Mouse (Mus musculus) megakaryocyte-erythroid progenitor cell, adult 5-6 weeks (primary cell): ENCODE data around the gene Boc. TPM values are rescaled to one million over a fixed set of nuclear protein-coding genes. Genes with fewer than 3 reads are reported as not detected.

Source experiments
- ATAC-seq: replicated peaks from 2 replicates; pipeline ENCODE4 v1.8.0; 2016; ENCODE audit warnings: mild to moderate bottlenecking, inconsistent platforms; ENCODE audit not compliant: severe bottlenecking, poor library complexity, low FRiP score, low TSS enrichment
- total RNA-seq, 2 experiments: library from RNA; stranded (forward) in 1 of 2; stranded (reverse) in 1 of 2; fragments of 200-1000, 215-1000 nt in 1 of 2; fragments of >200 nt in 1 of 2; fragmentation: Nextera tagmentation in 1 of 2; gene quantifications; 2 replicates each; pipeline ENCODE4 v1.2.3; 2014 to 2017

The Boc gene
- total RNA-seq, 2 experiments from 2014 or later: not detected

GRCm38 (mm10) chr16:44501783-44502182, 56.9 kb downstream of the Boc start:
- no peak for ATAC-seq

- no peak for ATAC-seq
Measured at GRCm38 (mm10) chr16:44498447-44498846, 60.2 kb downstream of the Boc start.

GRCm38 (mm10) chr16:44496971-44497464, 61.7 kb downstream of the Boc start:
- ATAC-seq: no peak

- ATAC-seq: peak; percentile 77
Measured at GRCm38 (mm10) chr16:44494441-44495108, 64.1 kb downstream of the Boc start.

- ATAC-seq: no peak
Measured at GRCm38 (mm10) chr16:44493868-44494267, 64.8 kb downstream of the Boc start.

GRCm38 (mm10) chr16:44492706-44493105, 66.0 kb downstream of the Boc start:
- ATAC-seq: no peak

- no peak for ATAC-seq
Measured at GRCm38 (mm10) chr16:44492151-44492550, 66.5 kb downstream of the Boc start.

GRCm38 (mm10) chr16:44491051-44491450, 67.6 kb downstream of the Boc start:
- ATAC-seq: no peak

- ATAC-seq: no peak
Measured at GRCm38 (mm10) chr16:44487194-44487593, 71.5 kb downstream of the Boc start.

- ATAC-seq: no peak
Measured at GRCm38 (mm10) chr16:44486612-44487011, 72.1 kb downstream of the Boc start.

GRCm38 (mm10) chr16:44485691-44486090, 73.0 kb downstream of the Boc start:
- no peak for ATAC-seq

- ATAC-seq: no peak
Measured at GRCm38 (mm10) chr16:44484831-44485230, 73.9 kb downstream of the Boc start.

- peak; percentile 61; the same call in 1 of the 2 replicates for ATAC-seq
Measured at GRCm38 (mm10) chr16:44484079-44484478, 74.6 kb downstream of the Boc start.

GRCm38 (mm10) chr16:44481599-44482593, 76.8 kb downstream of the Boc start:
- no peak for ATAC-seq

GRCm38 (mm10) chr16:44480616-44481015, 78.1 kb downstream of the Boc start:
- ATAC-seq: no peak

GRCm38 (mm10) chr16:44479852-44480251, 78.8 kb downstream of the Boc start:
- ATAC-seq: no peak

GRCm38 (mm10) chr16:44478767-44479166, 79.9 kb downstream of the Boc start:
- ATAC-seq: no peak

GRCm38 (mm10) chr16:44475682-44476375, 82.9 kb downstream of the Boc start:
- no peak for ATAC-seq

- peak; percentile 84 for ATAC-seq
Measured at GRCm38 (mm10) chr16:44475281-44475680, 83.4 kb downstream of the Boc start.

- no peak for ATAC-seq
Measured at GRCm38 (mm10) chr16:44460922-44461321, 97.8 kb downstream of the Boc start.
